Mouse (Mus musculus) liver, embryonic 12.5 days (tissue): ENCODE data around the gene Rab3d. TPM values are rescaled to one million over a fixed set of nuclear protein-coding genes. Genes with fewer than 3 reads are reported as not detected.

ENCODE experiments used
- polyA plus RNA-seq: library from polyadenylated mRNA; unstranded; fragments of >200 nt; fragmentation: Nextera tagmentation; extraction: Ambion mirVana; gene quantifications from 2 replicates; pipeline ENCODE4 v1.2.1, GENCODE M21; 2016

Gene Rab3d
- polyA plus RNA-seq, 1 experiment from 2014 or later = 6.5 TPM

Other genes starting within 250 kb of the Rab3d start
- 31.1 and 32.9 TPM in 2 replicates for gene Ldlr, start 194.7 kb downstream of the Rab3d start, polyA plus RNA-seq
- gene Spc24, start 157.9 kb downstream of the Rab3d start, polyA plus RNA-seq = 112 and 114 TPM in 2 replicates
- gene Kank2, start 119.4 kb downstream of the Rab3d start, polyA plus RNA-seq = 5.0 and 5.5 TPM in 2 replicates
- gene Angptl8, start 82.7 kb downstream of the Rab3d start, polyA plus RNA-seq = 13.4 and 14.1 TPM in 2 replicates
- 8.4 and 8.7 TPM in 2 replicates for gene Dock6, start 65.6 kb downstream of the Rab3d start, polyA plus RNA-seq
- 1.3 and 2.2 TPM in 2 replicates for gene Ccdc159, start 9.3 kb upstream of the Rab3d start, polyA plus RNA-seq
- 39.9 and 41.8 TPM in 2 replicates for gene Tmem205, start 9.4 kb upstream of the Rab3d start, polyA plus RNA-seq
- gene Plppr2, start 18.8 kb upstream of the Rab3d start, polyA plus RNA-seq = 2.3 and 3.1 TPM in 2 replicates
- 2.8 and 3.0 TPM in 2 replicates for gene Swsap1, start 37.6 kb upstream of the Rab3d start, polyA plus RNA-seq
- 155 and 158 TPM in 2 replicates for gene Epor, start 45.3 kb upstream of the Rab3d start, polyA plus RNA-seq
- gene Rgl3, start 71.3 kb upstream of the Rab3d start, polyA plus RNA-seq = 0.20 and 0.46 TPM in 2 replicates
- gene Ccdc151, start 84.4 kb upstream of the Rab3d start, polyA plus RNA-seq = 0.12 TPM in 1 of 2 replicates, not detected in the other
- gene Prkcsh, start 84.6 kb upstream of the Rab3d start, polyA plus RNA-seq = 65.0 and 68.5 TPM in 2 replicates
- gene Elavl3, start 133.8 kb upstream of the Rab3d start, polyA plus RNA-seq = 0.02 TPM in 1 of 2 replicates, not detected in the other
- not detected in 2 replicates for gene Gm49318, start 153.1 kb upstream of the Rab3d start, polyA plus RNA-seq
- gene Zfp653, start 153.2 kb upstream of the Rab3d start, polyA plus RNA-seq = 5.7 and 6.6 TPM in 2 replicates
- 36.9 and 40.6 TPM in 2 replicates for gene Ecsit, start 167.2 kb upstream of the Rab3d start, polyA plus RNA-seq
- gene Cnn1, start 181.0 kb upstream of the Rab3d start, polyA plus RNA-seq = 0.80 and 0.81 TPM in 2 replicates
- gene Elof1, start 199.0 kb upstream of the Rab3d start, polyA plus RNA-seq = 103 and 113 TPM in 2 replicates
- gene Acp5, start 217.5 kb upstream of the Rab3d start, polyA plus RNA-seq = 176 and 179 TPM in 2 replicates
- 41.1 and 46.3 TPM in 2 replicates for gene Pigyl, start 238.7 kb upstream of the Rab3d start, polyA plus RNA-seq